Mouse (Mus musculus) megakaryocyte, embryonic 14.5 days (primary cell): ENCODE measurements around the gene Aldh16a1.

ENCODE experiments used
- FLI1 ChIP-seq: IDR thresholded peaks from 2 replicates; pipeline ENCODE4 v1.6.1; 2012; ENCODE audit warnings: low read length, inconsistent platforms, mixed read lengths
- GATA1 ChIP-seq: IDR thresholded peaks from 3 replicates; pipeline ENCODE4 v1.6.1; 2012; ENCODE audit warnings: mixed read lengths, low read length, inconsistent platforms, borderline replicate concordance

- TF ChIP-seq GATA1, result no peak
- no peak for TF ChIP-seq FLI1
Measured at GRCm38 (mm10) chr7:45092048-45092447, 62.3 kb downstream of the Aldh16a1 start, which contains the start of gene Rcn3.
